Mouse (Mus musculus): Measurements from ENCODE around the gene 4833439L19Rik.
A peak's percentile ranks its signal among the peaks of the same experiment; 100 is the strongest.
"Not testable (repeated sequence)": the region's sequence is repeated elsewhere in the genome, so short reads cannot be mapped to it uniquely, and the experiment has no call there.

4833439L19Rik gene

DNA sequence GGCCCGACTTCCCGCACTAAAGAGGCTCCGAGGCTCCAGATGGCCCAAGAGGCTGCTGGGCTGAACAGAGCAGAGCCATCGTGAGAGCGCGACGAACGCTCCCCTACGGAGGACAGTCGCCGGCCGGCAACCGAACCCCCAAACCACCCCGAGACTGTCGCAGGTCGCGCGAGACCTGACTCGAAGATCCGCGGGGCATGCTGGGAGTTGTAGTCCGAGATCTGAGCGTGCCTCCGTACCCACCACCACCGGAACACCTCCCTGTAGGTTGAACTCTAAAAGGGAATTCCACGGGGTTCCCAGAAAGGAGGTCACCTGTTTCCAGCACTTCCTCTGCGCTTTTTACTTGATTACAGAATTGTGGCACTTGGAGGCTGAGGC lies at the start of gene 4833439L19Rik:
TSS of gene 4833439L19Rik (minus strand) at position 235 of the 381 bp plus-strand sequence.
- DNase-seq = peak; percentile 96

GRCm38 (mm10) chr13:54613141-54613540 lies 47.9 kb upstream of the 4833439L19Rik start:
- DNase-seq = not testable (repeated sequence)

DNA sequence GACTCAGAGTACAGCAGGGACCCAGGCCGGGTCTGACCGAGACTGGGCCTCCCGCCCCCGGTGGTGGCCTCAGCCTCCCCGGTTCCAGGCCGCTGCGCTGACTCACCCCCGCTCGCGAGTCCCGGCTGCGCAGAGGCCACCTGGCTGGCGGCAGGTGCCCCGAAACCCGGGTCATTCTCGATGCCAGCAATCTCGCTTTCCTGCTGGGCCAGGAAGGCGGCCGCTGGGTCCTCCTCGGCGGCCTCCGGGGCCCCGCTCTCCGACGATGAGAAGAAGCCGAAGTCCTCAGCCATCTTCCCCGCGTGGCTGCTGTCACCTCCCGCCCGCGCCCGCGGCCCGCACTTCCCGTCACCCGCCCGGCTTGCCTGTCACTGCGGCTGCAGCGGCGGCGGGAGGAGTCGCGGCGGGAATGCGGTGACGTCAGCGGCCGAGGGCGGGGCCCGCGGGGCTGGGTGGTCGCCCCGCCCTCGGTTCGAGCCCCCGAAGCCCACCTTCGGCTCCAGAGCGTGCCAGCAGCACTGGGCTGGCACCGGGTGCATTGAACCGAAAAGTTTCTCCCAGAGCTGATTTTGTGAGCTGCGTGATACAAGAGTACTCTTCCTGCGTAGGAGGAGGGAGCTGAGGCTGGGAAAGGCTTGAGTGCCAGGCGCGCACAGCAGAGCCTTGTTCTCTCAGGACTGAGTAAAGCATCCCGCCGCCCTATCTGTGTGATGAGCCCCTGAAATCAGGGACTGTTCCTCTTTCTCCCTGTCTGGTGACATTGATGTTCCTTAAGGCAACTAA lies 45.9 kb upstream of the 4833439L19Rik start, which contains the start of gene Cltb:
TSS of gene Cltb (minus strand) at position 373 of the 783 bp plus-strand sequence.
- DNase-seq = peak; percentile 94

DNA sequence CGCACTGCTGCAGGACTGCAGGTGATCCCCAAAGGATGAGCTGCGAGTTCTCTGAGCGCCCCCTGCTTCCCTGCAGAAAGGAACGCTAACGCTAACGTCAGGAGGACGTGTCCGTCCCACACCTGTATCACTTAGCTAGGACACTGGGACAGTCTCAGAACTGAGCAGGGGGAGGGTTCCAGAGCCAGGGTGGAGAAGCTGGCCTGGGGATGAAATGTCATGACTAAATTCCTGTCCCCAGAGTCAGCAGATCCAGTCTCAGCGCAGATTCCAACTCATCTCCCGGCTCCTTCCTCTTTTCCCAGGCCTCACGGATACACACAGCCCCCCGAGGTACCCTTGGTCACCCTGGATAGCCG lies 45.4 kb upstream of the 4833439L19Rik start:
- DNase-seq = no peak

GRCm38 (mm10) chr13:54609301-54609700 lies 44.1 kb upstream of the 4833439L19Rik start:
- DNase-seq = no peak

DNA sequence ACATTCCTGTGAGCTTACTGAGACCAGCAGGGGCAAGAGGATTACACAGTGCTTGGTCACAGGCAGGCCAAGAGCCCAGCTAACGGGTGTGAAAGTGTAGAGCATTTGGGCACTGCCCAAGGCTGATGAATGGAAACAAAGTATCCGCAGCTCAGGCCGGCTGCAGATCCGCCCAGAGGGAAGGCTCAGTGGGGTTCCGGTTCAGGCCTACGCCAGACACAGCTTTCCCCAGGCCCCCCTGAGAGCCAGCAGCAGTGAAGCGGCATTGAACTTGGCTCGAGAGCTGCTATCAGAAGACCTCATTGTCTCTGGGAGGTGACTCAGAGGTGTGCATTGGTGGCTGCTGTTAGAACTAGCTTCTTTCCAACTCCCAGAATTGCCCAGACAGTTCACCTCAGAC lies 43.4 kb upstream of the 4833439L19Rik start:
- no peak for DNase-seq

GRCm38 (mm10) chr13:54608002-54608401 lies 42.8 kb upstream of the 4833439L19Rik start:
- no peak for DNase-seq

- no peak for DNase-seq
Observed at GRCm38 (mm10) chr13:54607204-54607603, 42.0 kb upstream of the 4833439L19Rik start.

- no peak for DNase-seq
Observed at GRCm38 (mm10) chr13:54605426-54605825, 40.2 kb upstream of the 4833439L19Rik start.

- DNase-seq = no peak
Observed at GRCm38 (mm10) chr13:54604221-54604620, 39.0 kb upstream of the 4833439L19Rik start.

GRCm38 (mm10) chr13:54603501-54603900 lies 38.3 kb upstream of the 4833439L19Rik start:
- DNase-seq = no peak

DNA sequence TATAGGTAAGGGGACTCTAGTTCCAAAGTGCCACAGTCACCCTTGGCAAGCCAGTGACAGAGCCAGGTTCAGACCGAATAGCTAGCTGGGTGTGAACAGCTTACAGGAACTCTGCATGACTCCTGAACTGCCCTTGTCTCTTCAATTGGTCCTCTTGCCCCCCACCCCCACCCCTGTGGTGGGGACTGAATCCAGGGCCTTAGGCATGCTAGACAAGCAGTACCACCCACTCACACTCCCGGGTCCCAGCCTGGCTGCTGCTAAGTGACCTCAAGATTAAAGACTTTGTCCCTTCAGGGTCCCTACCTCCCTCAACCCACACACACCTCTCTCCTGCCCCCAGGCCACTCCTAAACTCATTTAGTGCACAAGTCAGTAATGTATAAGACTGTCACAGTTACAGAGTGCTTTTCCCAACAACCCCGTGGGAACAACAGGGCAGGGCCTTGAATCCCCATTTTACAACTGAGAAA lies 37.4 kb upstream of the 4833439L19Rik start:
- DNase-seq = no peak

DNA sequence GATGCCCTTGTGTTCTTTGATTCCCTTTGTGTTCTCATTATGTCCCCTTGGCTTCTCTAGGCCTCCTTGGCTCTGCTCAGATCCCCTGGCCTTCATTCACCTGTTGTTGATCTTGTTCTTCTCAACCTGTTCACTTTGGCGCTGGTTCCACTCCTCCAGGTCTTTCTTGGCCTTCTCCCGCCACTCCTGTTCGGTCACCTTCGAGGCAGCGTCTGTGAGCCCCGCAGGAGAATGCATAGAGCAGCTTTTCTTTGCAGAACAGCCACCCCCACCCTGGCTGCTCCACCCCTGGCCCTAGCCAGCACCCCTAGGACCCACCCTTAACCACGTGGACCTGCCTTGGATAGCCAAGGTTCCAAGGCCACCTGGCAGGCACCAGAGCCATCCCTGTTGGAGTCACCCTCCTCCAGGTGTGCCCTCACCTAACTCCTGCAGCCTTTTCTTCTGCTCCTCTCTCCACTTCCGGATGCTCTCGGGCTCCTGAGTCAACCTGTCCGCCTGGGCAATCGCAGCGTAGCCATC lies 33.4 kb upstream of the 4833439L19Rik start:
- DNase-seq = no peak

DNA sequence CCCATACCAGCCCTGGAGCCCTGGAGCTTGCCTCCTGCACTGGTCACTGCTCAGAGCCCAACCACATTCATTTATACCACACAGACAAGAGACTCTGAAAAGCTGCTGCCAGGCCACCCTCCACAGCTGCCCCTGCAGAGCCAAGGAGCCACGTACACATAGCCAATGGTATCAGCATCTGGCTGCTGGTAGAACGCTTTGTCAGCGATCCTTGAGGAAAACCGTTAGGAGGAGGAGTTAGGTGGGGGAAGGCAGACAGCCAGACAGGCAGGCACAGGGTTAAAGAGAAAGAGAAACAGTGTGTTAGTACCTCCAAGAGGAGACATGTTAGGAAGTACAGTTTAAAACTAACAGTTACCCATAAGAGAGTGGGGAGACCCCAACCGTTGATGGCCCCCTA lies 31.6 kb upstream of the 4833439L19Rik start:
- no peak for DNase-seq

GRCm38 (mm10) chr13:54596107-54596690 lies 31.0 kb upstream of the 4833439L19Rik start:
- no peak for DNase-seq

DNA sequence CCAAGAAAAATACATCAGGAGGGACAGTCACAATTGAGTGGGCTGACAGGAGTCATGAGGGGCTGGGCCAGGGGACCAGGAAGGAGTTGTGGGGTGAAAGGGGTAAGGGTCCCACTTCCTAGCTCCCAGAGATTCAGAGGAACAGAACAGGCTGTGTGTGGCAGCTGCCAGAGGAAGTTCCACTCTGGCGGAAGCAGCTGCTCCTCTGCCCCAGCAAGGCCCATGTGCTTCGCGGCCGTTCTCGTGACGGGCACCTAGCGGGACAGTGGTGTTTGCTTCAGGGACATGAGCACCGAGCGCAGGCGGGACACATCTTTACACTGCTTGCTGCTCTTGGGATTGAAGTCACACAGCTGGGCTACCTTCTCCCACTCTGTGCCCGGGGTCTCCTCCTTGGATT lies 28.4 kb upstream of the 4833439L19Rik start:
- no peak for DNase-seq

DNA sequence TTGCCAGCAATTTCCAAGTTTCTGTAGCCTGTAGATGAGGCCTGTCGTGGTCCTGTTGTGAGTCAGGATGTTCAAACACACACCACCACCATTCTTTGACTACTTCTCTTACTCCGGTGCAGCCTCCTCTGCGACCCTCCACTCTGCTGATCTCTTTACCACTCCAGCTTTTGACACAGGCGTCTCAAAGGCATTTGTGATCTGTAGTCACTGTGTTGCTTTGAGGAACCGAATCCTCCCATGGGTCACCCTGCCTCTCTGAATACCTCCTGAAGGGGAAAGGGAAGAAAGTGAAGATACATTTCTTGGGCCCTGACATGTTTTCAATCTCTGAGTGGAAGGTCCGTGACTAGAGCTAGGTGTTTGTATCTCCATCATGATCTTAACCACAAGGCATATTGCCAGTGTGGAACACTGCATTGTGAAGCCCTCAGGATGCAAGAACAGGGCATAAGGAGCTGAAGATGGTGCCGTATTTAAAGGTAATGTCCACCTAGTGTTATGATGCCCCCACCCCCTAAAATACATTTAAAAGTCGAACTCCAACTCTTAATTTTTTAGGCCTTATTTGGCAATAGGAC lies 26.6 kb upstream of the 4833439L19Rik start:
- no peak for DNase-seq

GRCm38 (mm10) chr13:54589996-54590951 lies 25.0 kb upstream of the 4833439L19Rik start, which contains the start of the genes Nop16 and Higd2a:
TSS of gene Nop16 (minus strand) at chr13:54590090.
TSS of gene Higd2a (plus strand) at chr13:54590207.
- peak; percentile 94 for DNase-seq

DNA sequence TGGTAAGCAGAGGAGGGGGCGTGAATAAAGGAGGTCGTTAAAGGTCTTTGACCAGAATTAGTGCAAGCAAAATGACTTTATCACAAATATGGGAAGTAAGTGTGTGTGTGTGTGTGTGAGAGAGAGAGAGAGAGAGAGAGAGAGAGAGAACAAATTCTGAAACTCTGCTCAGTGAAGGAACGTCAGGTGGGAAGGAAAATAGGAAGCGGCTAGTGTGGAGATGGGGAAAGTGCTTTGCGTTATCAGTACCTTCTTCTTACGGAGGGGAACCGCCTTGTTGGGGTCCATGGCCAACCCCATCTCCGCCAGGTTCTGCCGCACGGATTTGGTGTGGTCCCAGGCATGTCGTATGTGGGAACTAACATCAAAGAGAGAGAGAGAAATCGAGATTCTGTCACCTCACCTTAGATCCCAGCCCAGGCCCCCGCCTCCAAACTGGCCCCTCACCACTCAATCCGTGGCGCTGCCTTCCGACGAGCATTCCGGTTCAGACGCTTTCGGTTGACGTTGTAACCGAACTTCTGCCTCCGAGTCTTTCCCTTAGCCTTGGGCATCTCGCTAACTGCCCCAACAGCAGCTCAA lies 24.3 kb upstream of the 4833439L19Rik start:
- DNase-seq = peak; percentile 50

DNA sequence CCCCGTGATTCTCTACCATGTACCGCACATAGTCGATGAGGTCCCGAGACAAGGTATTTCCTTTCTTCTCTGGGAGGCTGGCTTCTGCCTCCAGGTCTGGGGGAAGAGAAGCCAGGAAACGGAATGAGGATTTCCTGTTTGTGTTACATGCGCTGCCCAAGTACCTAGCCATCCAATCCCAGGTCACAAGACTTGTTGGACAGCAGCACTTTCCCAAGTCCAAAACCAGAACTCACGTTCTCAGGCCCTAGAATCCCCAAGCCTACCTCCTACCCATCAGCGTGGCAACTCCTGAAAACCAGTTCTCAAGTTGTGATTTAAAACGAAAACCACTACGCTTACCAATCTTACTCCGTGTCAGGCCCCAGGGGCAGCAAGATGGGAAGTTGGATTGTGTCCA lies 20.6 kb upstream of the 4833439L19Rik start:
- DNase-seq = no peak

- no peak for DNase-seq
Observed at GRCm38 (mm10) chr13:54582860-54583259, 17.6 kb upstream of the 4833439L19Rik start.

- no peak for DNase-seq
Observed at GRCm38 (mm10) chr13:54582126-54582525, 16.9 kb upstream of the 4833439L19Rik start.
